Mouse (Mus musculus): Measurements from ENCODE around the gene Psg26. TPM values are rescaled to one million over a fixed set of nuclear protein-coding genes. Genes with fewer than 3 reads are reported as not detected.
"Not testable (repeated sequence)": the region's sequence is repeated elsewhere in the genome, so short reads cannot be mapped to it uniquely, and the experiment has no call there.

The Psg26 gene
- total and polyA plus RNA-seq, 3 experiments: not detected

DNA sequence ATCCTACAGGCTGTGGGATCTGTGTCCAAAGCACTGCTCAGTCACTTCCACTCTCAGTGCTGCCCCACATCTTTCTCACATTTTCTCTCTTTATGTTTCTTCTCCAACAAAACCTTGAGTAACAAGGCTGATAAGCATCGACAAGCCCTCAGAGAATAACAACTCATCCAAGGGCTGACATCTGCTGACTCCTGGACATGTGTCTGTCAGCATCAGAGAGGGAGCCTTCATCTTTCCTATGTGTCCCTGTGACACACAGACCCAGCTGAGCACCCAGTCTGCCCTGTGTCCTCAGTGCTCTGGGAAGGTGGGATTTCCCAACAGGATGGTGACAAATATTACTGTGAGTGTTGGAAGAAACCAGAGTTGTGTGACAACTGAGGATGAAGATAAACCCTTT, 48.2 kb upstream of the Psg26 start, which contains the start of gene Psg25:
Gene Psg25, minus strand, starts transcription at position 101 of the 400 bp plus-strand sequence.
- Histone ChIP-seq H3K36me3 (replicated peaks in 1 of 2; ENCODE audit: control insufficient read depth in 1 of 2, insufficient read depth in 1 of 2, low read length in 1 of 2) (no peaks in the 10 kb centered on the region), H3K4me3 (replicated peaks in 1 of 3; ENCODE audit: low read depth in 2 of 3, low read length in 2 of 3, poor library complexity in 1 of 3) (no peak within 1 kb of the TSS), H3K27me3 (replicated peaks) (peaks cover 12% of the 10 kb centered on the region), H3K9ac (ENCODE audit: insufficient read depth, low read depth) (no peak within 1 kb of the TSS), H3K27ac (ENCODE audit: insufficient read depth, low read depth) (no peak within 1 kb of the TSS), H3K4me1 (ENCODE audit: control insufficient read depth in 1 of 2, insufficient read depth in 2 of 2) (no peaks in the 10 kb centered on the region), H3K4me2 (ENCODE audit: insufficient read depth, low read depth, poor library complexity, severe bottlenecking) (no peak within 1 kb of the TSS), H3K79me2 (replicated peaks; ENCODE audit: control insufficient read depth, extremely low read depth, insufficient read depth, poor library complexity, severe bottlenecking) (no peaks in the 10 kb centered on the region), H3K9me3 (replicated peaks; ENCODE audit: low read length) (no peaks in the 10 kb centered on the region)
- dilution Hi-C loops (cut with MboI; ENCODE audit: extremely low pct_ligation_motif_present, extremely low pct_unique_long_range_greater_than_20kb, low sequenced_read_pairs) (no loop called here), in situ Hi-C loops (cut with MboI; ENCODE audit: low pct_ligation_motif_present, low pct_unique_long_range_greater_than_20kb, low sequenced_read_pairs) (no loop called here)
- DNase-seq (ENCODE audit: extremely low read depth): no peak
- TF ChIP-seq ETS1 (conservative IDR thresholded peaks at IDR 0.05; ENCODE audit: low read depth, low read length): no peak
- no peak for TF ChIP-seq E2F4 (IDR thresholded peaks at IDR 0.05; ENCODE audit: insufficient replicate concordance, low read depth, low read length)
- TF ChIP-seq EP300 (IDR thresholded peaks at IDR 0.05; ENCODE audit: low read length): no peak

DNA sequence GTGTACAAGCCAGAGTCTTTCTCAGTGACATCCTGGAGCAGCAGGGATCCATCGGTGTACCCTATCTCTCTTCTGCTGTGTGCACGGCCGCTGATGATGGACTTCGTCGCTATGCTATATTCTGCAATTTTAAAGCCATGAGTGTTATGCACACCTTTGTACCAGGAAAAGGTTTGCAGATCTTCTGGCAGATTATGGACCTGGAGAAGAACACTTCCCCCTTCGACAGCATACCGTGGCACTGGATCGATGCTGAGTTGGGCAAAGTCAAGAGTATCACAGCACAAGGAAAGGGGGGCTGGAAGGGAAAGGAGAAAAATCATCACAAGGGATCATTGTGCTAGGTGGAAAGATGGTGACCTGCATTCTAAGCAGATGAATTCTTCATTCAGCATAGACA, 40.7 kb upstream of the Psg26 start:
- Histone ChIP-seq H3K27me3 (replicated peaks) (peaks cover 21% of the 10 kb centered on the region), H3K4me2 (ENCODE audit: insufficient read depth, low read depth, poor library complexity, severe bottlenecking) (no peak overlapping the region), H3K9me3 (replicated peaks; ENCODE audit: low read length) (no peaks in the 10 kb centered on the region), H3K9ac (ENCODE audit: insufficient read depth, low read depth) (no peak overlapping the region), H3K27ac (ENCODE audit: insufficient read depth, low read depth) (no peak overlapping the region), H3K36me3 (replicated peaks in 1 of 2; ENCODE audit: control insufficient read depth in 1 of 2, insufficient read depth in 1 of 2, low read length in 1 of 2) (no peaks in the 10 kb centered on the region), H3K4me3 (replicated peaks in 1 of 3; ENCODE audit: low read depth in 2 of 3, low read length in 2 of 3, poor library complexity in 1 of 3) (no peak overlapping the region), H3K79me2 (replicated peaks; ENCODE audit: control insufficient read depth, extremely low read depth, insufficient read depth, poor library complexity, severe bottlenecking) (no peaks in the 10 kb centered on the region), H3K4me1 (ENCODE audit: control insufficient read depth in 1 of 2, insufficient read depth in 2 of 2) (no peaks in the 10 kb centered on the region)
- dilution Hi-C loops (cut with MboI; ENCODE audit: extremely low pct_ligation_motif_present, extremely low pct_unique_long_range_greater_than_20kb, low sequenced_read_pairs) (no loop called here), in situ Hi-C loops (cut with MboI; ENCODE audit: low pct_ligation_motif_present, low pct_unique_long_range_greater_than_20kb, low sequenced_read_pairs) (no loop called here)
- TF ChIP-seq UBTF (IDR thresholded peaks at IDR 0.05; ENCODE audit: low read depth, low read length): no peak
- no peak for TF ChIP-seq BHLHE40 (IDR thresholded peaks at IDR 0.05; ENCODE audit: low read depth, low read length)
- no peak for TF ChIP-seq EP300 (IDR thresholded peaks at IDR 0.05; ENCODE audit: low read length)
- no peak for DNase-seq (ENCODE audit: extremely low read depth)

DNA sequence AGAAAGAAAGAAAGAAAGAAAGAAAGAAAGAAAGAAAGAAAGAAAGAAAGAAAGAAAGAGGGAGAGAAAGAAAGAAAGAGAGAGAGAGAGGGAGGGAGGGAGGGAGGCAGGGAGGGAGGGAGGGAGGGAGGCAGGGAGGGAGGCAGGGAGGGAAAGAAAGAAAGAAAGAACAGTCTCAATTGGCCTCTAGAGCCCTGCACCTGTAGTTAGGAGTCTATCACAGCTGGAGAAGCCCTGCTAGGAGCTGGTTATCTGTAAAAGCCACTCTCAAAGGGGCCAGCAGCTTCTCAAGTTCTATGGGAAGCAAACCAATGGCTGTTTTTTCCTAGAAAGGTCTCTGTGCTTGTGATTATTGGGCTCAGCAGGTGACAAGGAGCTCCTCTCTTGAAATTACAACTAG, 28.9 kb upstream of the Psg26 start:
- H3K4me2 ChIP-seq (ENCODE audit: insufficient read depth, low read depth, poor library complexity, severe bottlenecking); H3K9me3 ChIP-seq (replicated peaks; ENCODE audit: low read length); H3K36me3 ChIP-seq (replicated peaks in 1 of 2; ENCODE audit: control insufficient read depth in 1 of 2, insufficient read depth in 1 of 2, low read length in 1 of 2); DNase-seq (ENCODE audit: extremely low read depth); in situ Hi-C loops (cut with MboI; ENCODE audit: low pct_ligation_motif_present, low pct_unique_long_range_greater_than_20kb, low sequenced_read_pairs); H3K27ac ChIP-seq (ENCODE audit: insufficient read depth, low read depth); H3K27me3 ChIP-seq (replicated peaks); dilution Hi-C loops (cut with MboI; ENCODE audit: extremely low pct_ligation_motif_present, extremely low pct_unique_long_range_greater_than_20kb, low sequenced_read_pairs); H3K4me3 ChIP-seq (replicated peaks in 1 of 3; ENCODE audit: low read depth in 2 of 3, low read length in 2 of 3, poor library complexity in 1 of 3); H3K79me2 ChIP-seq (replicated peaks; ENCODE audit: control insufficient read depth, extremely low read depth, insufficient read depth, poor library complexity, severe bottlenecking); H3K9ac ChIP-seq (ENCODE audit: insufficient read depth, low read depth); H3K4me1 ChIP-seq (ENCODE audit: control insufficient read depth in 1 of 2, insufficient read depth in 2 of 2): not testable (repeated sequence)

DNA sequence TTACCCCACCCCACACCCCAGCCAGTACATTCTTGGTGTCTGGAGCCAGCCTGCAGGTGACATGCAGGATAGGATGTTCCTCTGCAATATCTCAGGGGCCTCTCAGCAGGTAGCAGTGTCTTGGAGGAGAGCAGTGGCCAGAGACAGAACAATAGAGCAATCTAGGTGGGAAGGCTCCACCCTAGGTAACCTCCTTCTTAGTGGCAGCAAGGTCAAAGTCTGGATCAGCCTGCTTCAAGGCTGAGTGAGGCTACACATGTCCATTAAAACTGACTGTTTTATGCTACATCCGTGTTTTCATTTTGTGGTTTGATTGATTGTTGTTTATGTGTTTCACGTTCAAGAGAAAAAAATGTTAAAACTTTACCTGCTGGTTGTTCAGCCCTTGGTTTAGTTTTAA, 28.4 kb upstream of the Psg26 start:
- dilution Hi-C loops (cut with MboI; ENCODE audit: extremely low pct_ligation_motif_present, extremely low pct_unique_long_range_greater_than_20kb, low sequenced_read_pairs); H3K4me2 ChIP-seq (ENCODE audit: insufficient read depth, low read depth, poor library complexity, severe bottlenecking); DNase-seq (ENCODE audit: extremely low read depth): not testable (repeated sequence)

More for the DNA sequence above, 28.4 kb upstream of the Psg26 start:
- H3K4me3 ChIP-seq (replicated peaks in 1 of 3; ENCODE audit: low read depth in 2 of 3, low read length in 2 of 3, poor library complexity in 1 of 3); H3K9ac ChIP-seq (ENCODE audit: insufficient read depth, low read depth); in situ Hi-C loops (cut with MboI; ENCODE audit: low pct_ligation_motif_present, low pct_unique_long_range_greater_than_20kb, low sequenced_read_pairs); H3K36me3 ChIP-seq (replicated peaks in 1 of 2; ENCODE audit: control insufficient read depth in 1 of 2, insufficient read depth in 1 of 2, low read length in 1 of 2); H3K9me3 ChIP-seq (replicated peaks; ENCODE audit: low read length); H3K79me2 ChIP-seq (replicated peaks; ENCODE audit: control insufficient read depth, extremely low read depth, insufficient read depth, poor library complexity, severe bottlenecking); H3K27ac ChIP-seq (ENCODE audit: insufficient read depth, low read depth); H3K27me3 ChIP-seq (replicated peaks); H3K4me1 ChIP-seq (ENCODE audit: control insufficient read depth in 1 of 2, insufficient read depth in 2 of 2): not testable (repeated sequence)
